Mouse (Mus musculus): ENCODE data around the gene Mthfd2l. TPM values are rescaled to one million over a fixed set of nuclear protein-coding genes. Genes with fewer than 3 reads are reported as not detected.

Gene Mthfd2l
- polyA plus RNA-seq, 1 experiment from 2014 or later: 110 TPM

- Histone ChIP-seq H3K4me2 (replicated peaks) (no peak within 1 kb of the TSS), H3K9me3 (no peaks in the 10 kb centered on the region), H3K36me3 (no peaks in the 10 kb centered on the region), H3K9ac (replicated peaks) (no peak within 1 kb of the TSS), H3K4me3 (no peak within 1 kb of the TSS), H3K27ac (replicated peaks) (no peak within 1 kb of the TSS), H3K27me3 (no peaks in the 10 kb centered on the region), H3K4me1 (no peaks in the 10 kb centered on the region)
- ATAC-seq (ENCODE audit: low FRiP score, low read depth): no peak
- 88% methylated on average over 6 of the region's 6 CpGs for WGBS
Measured at GRCm38 (mm10) chr5:91027164-91027563, 96.2 kb downstream of the Mthfd2l start, which contains the start of gene Epgn. TSS of gene Epgn (plus strand) at chr5:91027464.

- no peak for ATAC-seq (ENCODE audit: low FRiP score, low read depth)
- WGBS: 74% methylated on average over 1 of the region's 1 CpGs
- Histone ChIP-seq H3K4me1 (no peaks in the 10 kb centered on the region), H3K4me3 (no peak overlapping the region), H3K27ac (replicated peaks) (no peak overlapping the region), H3K4me2 (replicated peaks) (no peak overlapping the region), H3K9ac (replicated peaks) (no peak overlapping the region), H3K9me3 (no peaks in the 10 kb centered on the region), H3K27me3 (no peaks in the 10 kb centered on the region), H3K36me3 (no peaks in the 10 kb centered on the region)
Measured at GRCm38 (mm10) chr5:91027840-91028239, 96.9 kb downstream of the Mthfd2l start.

- H3K27ac ChIP-seq (replicated peaks): no peak overlapping the region
- no peak overlapping the region for H3K9ac ChIP-seq (replicated peaks)
- H3K9me3 ChIP-seq: no peaks in the 10 kb centered on the region
- no peaks in the 10 kb centered on the region for H3K36me3 ChIP-seq
- no peaks in the 10 kb centered on the region for H3K4me1 ChIP-seq
- no peak overlapping the region for H3K4me3 ChIP-seq
- no peak for ATAC-seq (ENCODE audit: low FRiP score, low read depth)
- 83% methylated on average over 2 of the region's 2 CpGs for WGBS
- no peak overlapping the region for H3K4me2 ChIP-seq (replicated peaks)
- H3K27me3 ChIP-seq: no peaks in the 10 kb centered on the region
Measured at GRCm38 (mm10) chr5:91030629-91031028, 99.7 kb downstream of the Mthfd2l start.

- no peak overlapping the region for H3K4me2 ChIP-seq (replicated peaks)
- H3K4me3 ChIP-seq: no peak overlapping the region
- no peaks in the 10 kb centered on the region for H3K4me1 ChIP-seq
- 90% methylated on average over 2 of the region's 2 CpGs for WGBS
- no peaks in the 10 kb centered on the region for H3K36me3 ChIP-seq
- no peaks in the 10 kb centered on the region for H3K27me3 ChIP-seq
- ATAC-seq (ENCODE audit: low FRiP score, low read depth): no peak
- no peaks in the 10 kb centered on the region for H3K9me3 ChIP-seq
- no peak overlapping the region for H3K27ac ChIP-seq (replicated peaks)
- H3K9ac ChIP-seq (replicated peaks): no peak overlapping the region
Measured at GRCm38 (mm10) chr5:91035341-91035740, 104.4 kb downstream of the Mthfd2l start.

GRCm38 (mm10) chr5:91036628-91037027 is 105.7 kb downstream of the Mthfd2l start:
- Histone ChIP-seq H3K9me3 (no peaks in the 10 kb centered on the region), H3K9ac (replicated peaks) (no peak overlapping the region), H3K4me3 (no peak overlapping the region), H3K27ac (replicated peaks) (no peak overlapping the region), H3K36me3 (no peaks in the 10 kb centered on the region), H3K4me1 (no peaks in the 10 kb centered on the region), H3K4me2 (replicated peaks) (no peak overlapping the region), H3K27me3 (no peaks in the 10 kb centered on the region)
- 95% methylated on average over 4 of the region's 4 CpGs for WGBS
- ATAC-seq (ENCODE audit: low FRiP score, low read depth): no peak

- 70% methylated on average over 2 of the region's 2 CpGs for WGBS
- Histone ChIP-seq H3K4me3 (no peak overlapping the region), H3K27ac (replicated peaks) (no peak overlapping the region), H3K9ac (replicated peaks) (no peak overlapping the region), H3K9me3 (no peaks in the 10 kb centered on the region), H3K27me3 (no peaks in the 10 kb centered on the region), H3K4me1 (no peaks in the 10 kb centered on the region), H3K36me3 (no peaks in the 10 kb centered on the region), H3K4me2 (replicated peaks) (no peak overlapping the region)
- ATAC-seq (ENCODE audit: low FRiP score, low read depth): no peak
Measured at GRCm38 (mm10) chr5:91037756-91038155, 106.8 kb downstream of the Mthfd2l start.

GRCm38 (mm10) chr5:91038547-91038946 is 107.6 kb downstream of the Mthfd2l start:
- Histone ChIP-seq H3K4me2 (replicated peaks) (no peak overlapping the region), H3K4me1 (no peaks in the 10 kb centered on the region), H3K4me3 (no peak overlapping the region), H3K36me3 (no peaks in the 10 kb centered on the region), H3K9ac (replicated peaks) (no peak overlapping the region), H3K27me3 (no peaks in the 10 kb centered on the region), H3K9me3 (no peaks in the 10 kb centered on the region), H3K27ac (replicated peaks) (no peak overlapping the region)
- no peak for ATAC-seq (ENCODE audit: low FRiP score, low read depth)
- 17% methylated on average over 2 of the region's 2 CpGs for WGBS

- Histone ChIP-seq H3K36me3 (no peaks in the 10 kb centered on the region), H3K27ac (replicated peaks) (no peak overlapping the region), H3K4me2 (replicated peaks) (no peak overlapping the region), H3K4me3 (no peak overlapping the region), H3K9me3 (no peaks in the 10 kb centered on the region), H3K27me3 (no peaks in the 10 kb centered on the region), H3K4me1 (no peaks in the 10 kb centered on the region), H3K9ac (replicated peaks) (no peak overlapping the region)
- 71% methylated on average over 2 of the region's 2 CpGs for WGBS
- no peak for ATAC-seq (ENCODE audit: low FRiP score, low read depth)
Measured at GRCm38 (mm10) chr5:91038963-91039362, 108.0 kb downstream of the Mthfd2l start.

- no peak overlapping the region for H3K4me3 ChIP-seq
- no peak overlapping the region for H3K9ac ChIP-seq (replicated peaks)
- no peak overlapping the region for H3K4me2 ChIP-seq (replicated peaks)
- H3K9me3 ChIP-seq: no peaks in the 10 kb centered on the region
- no peaks in the 10 kb centered on the region for H3K4me1 ChIP-seq
- WGBS: 83% methylated on average over 6 of the region's 6 CpGs
- H3K27ac ChIP-seq (replicated peaks): no peak overlapping the region
- H3K36me3 ChIP-seq: no peaks in the 10 kb centered on the region
- H3K27me3 ChIP-seq: no peaks in the 10 kb centered on the region
- ATAC-seq (ENCODE audit: low FRiP score, low read depth): no peak
Measured at GRCm38 (mm10) chr5:91047987-91048386, 117.1 kb downstream of the Mthfd2l start.

GRCm38 (mm10) chr5:91048397-91048796 is 117.5 kb downstream of the Mthfd2l start:
- Histone ChIP-seq H3K27me3 (no peaks in the 10 kb centered on the region), H3K36me3 (no peaks in the 10 kb centered on the region), H3K4me2 (replicated peaks) (no peak overlapping the region), H3K9me3 (no peaks in the 10 kb centered on the region), H3K4me3 (no peak overlapping the region), H3K4me1 (no peaks in the 10 kb centered on the region), H3K27ac (replicated peaks) (no peak overlapping the region), H3K9ac (replicated peaks) (no peak overlapping the region)
- 88% methylated on average over 8 of the region's 8 CpGs for WGBS
- ATAC-seq (ENCODE audit: low FRiP score, low read depth): no peak

Other genes with a start within 250 kb of the Mthfd2l start
- gene Cxcl5, start 171.8 kb upstream of the Mthfd2l start, polyA plus RNA-seq (2016; fragmentation: Nextera tagmentation; extraction: Ambion mirVana): 0.14 TPM in 1 of 2 replicates, not detected in the other
- gene Ppbp, start 162.6 kb upstream of the Mthfd2l start, polyA plus RNA-seq (2016; fragmentation: Nextera tagmentation; extraction: Ambion mirVana): 6.3 and 6.6 TPM in 2 replicates
- 60.2 and 74.4 TPM in 2 replicates for gene Pf4, start 158.7 kb upstream of the Mthfd2l start, polyA plus RNA-seq (2016; fragmentation: Nextera tagmentation; extraction: Ambion mirVana)
- not detected in 2 replicates for gene Cxcl3, start 145.0 kb upstream of the Mthfd2l start, polyA plus RNA-seq (2016; fragmentation: Nextera tagmentation; extraction: Ambion mirVana)
- gene Cxcl15, start 136.6 kb upstream of the Mthfd2l start, polyA plus RNA-seq (2016; fragmentation: Nextera tagmentation; extraction: Ambion mirVana): not detected in 2 replicates
- not detected in 2 replicates for gene Cxcl1, start 39.9 kb upstream of the Mthfd2l start, polyA plus RNA-seq (2016; fragmentation: Nextera tagmentation; extraction: Ambion mirVana)
- not detected in 2 replicates for gene Cxcl2, start 27.2 kb upstream of the Mthfd2l start, polyA plus RNA-seq (2016; fragmentation: Nextera tagmentation; extraction: Ambion mirVana)
- gene Epgn, start 96.3 kb downstream of the Mthfd2l start, polyA plus RNA-seq (2016; fragmentation: Nextera tagmentation; extraction: Ambion mirVana): 0.13 TPM in 1 of 2 replicates, not detected in the other
- gene Ereg, start 143.5 kb downstream of the Mthfd2l start, polyA plus RNA-seq (2016; fragmentation: Nextera tagmentation; extraction: Ambion mirVana): not detected in 2 replicates
- not detected in 2 replicates for gene Areg, start 208.5 kb downstream of the Mthfd2l start, polyA plus RNA-seq (2016; fragmentation: Nextera tagmentation; extraction: Ambion mirVana)

All from midbrain, embryonic 12.5 days (tissue).